In genomic region chr9:57439522-57440295, GRCm38 (mm10) we compare ENCODE assay signal across 8 mouse cellular contexts. TPM values are rescaled to one million over a fixed set of nuclear protein-coding genes. Genes with fewer than 3 reads are reported as not detected.
A peak's percentile ranks its signal among the peaks of the same experiment; 100 is the strongest.
DNase-seq lines count a peak whose midpoint lies in the region; ATAC-seq and TF ChIP-seq lines count a peak whose summit lies in the region.

Gene Ppcdc (minus strand): TSS chr9:57440124.

- peak within 1 kb of the TSS; percentile 69 for H3K4me2 ChIP-seq in embryonic facial prominence, embryonic 14.5 days (ENCODE audit: low read depth, low read length)
- H3K4me2 ChIP-seq in limb, embryonic 13.5 days (replicated peaks) = peak within 1 kb of the TSS; percentile 70
- H3K4me2 ChIP-seq in midbrain, embryonic 16.5 days (ENCODE audit: low read length) = peak within 1 kb of the TSS; percentile 65

- peak; percentile 98 for ATAC-seq in embryonic facial prominence, embryonic 14.5 days (ENCODE audit: low read depth)
- ATAC-seq in limb, embryonic 13.5 days (ENCODE audit: low FRiP score, low read depth) = peak; percentile 99
- ATAC-seq in midbrain, embryonic 16.5 days = peak; percentile 97

- H3K4me1 ChIP-seq in embryonic facial prominence, embryonic 14.5 days (ENCODE audit: control insufficient read depth, insufficient read depth, low read length) = 0 out of 2 replicates have a peak, but pooled peaks cover 5% of the 10 kb centered on the region
- peaks cover 4% of the 10 kb centered on the region for H3K4me1 ChIP-seq in heart, adult 2 months (ENCODE audit: control insufficient read depth, insufficient read depth, low read length)
- peaks cover 12% of the 10 kb centered on the region for H3K4me1 ChIP-seq in limb, embryonic 13.5 days
- H3K4me1 ChIP-seq in midbrain, embryonic 16.5 days (ENCODE audit: control insufficient read depth, insufficient read depth, low read length) = peaks cover 6% of the 10 kb centered on the region

- intact Hi-C loops in heart, adult 2 months (cut with DNase I) = loop anchor here (5.0 kb wide), 2 partner anchors 123 to 292 kb away; partner anchors contain the start of genes Neil1 and Scamp2

- no peaks in the 10 kb centered on the region for H3K36me3 ChIP-seq in embryonic facial prominence, embryonic 14.5 days (ENCODE audit: control insufficient read depth, insufficient read depth, low read length)
- H3K36me3 ChIP-seq in heart, adult 2 months (ENCODE audit: control insufficient read depth, insufficient read depth, low read length) = no peaks in the 10 kb centered on the region
- peaks cover 6% of the 10 kb centered on the region for H3K36me3 ChIP-seq in limb, embryonic 13.5 days
- peaks cover 18% of the 10 kb centered on the region for H3K36me3 ChIP-seq in midbrain, embryonic 16.5 days (ENCODE audit: control insufficient read depth, insufficient read depth, low read length)

- H3K9me3 ChIP-seq in embryonic facial prominence, embryonic 14.5 days (ENCODE audit: control insufficient read depth, low read length) = no peaks in the 10 kb centered on the region
- H3K9me3 ChIP-seq in limb, embryonic 13.5 days = no peaks in the 10 kb centered on the region
- no peaks in the 10 kb centered on the region for H3K9me3 ChIP-seq in midbrain, embryonic 16.5 days (replicated peaks; ENCODE audit: control insufficient read depth, low read length, poor library complexity, severe bottlenecking)

- WGBS in embryonic facial prominence, embryonic 14.5 days = 3% methylated on average over 32 of the region's 32 CpGs
- WGBS in heart, adult 2 months = 2% methylated on average over 32 of the region's 32 CpGs
- WGBS in limb, embryonic 13.5 days = 3% methylated on average over 32 of the region's 32 CpGs
- WGBS in midbrain, embryonic 16.5 days = 2% methylated on average over 32 of the region's 32 CpGs

- no peaks in the 10 kb centered on the region for H3K79me2 ChIP-seq in heart, adult 2 months (replicated peaks; ENCODE audit: control insufficient read depth, insufficient read depth, low read length)

- H3K27ac ChIP-seq in embryonic facial prominence, embryonic 14.5 days (replicated peaks; ENCODE audit: low read depth, low read length) = peak within 1 kb of the TSS; percentile 71
- H3K27ac ChIP-seq in heart, adult 2 months = peak within 1 kb of the TSS; percentile 78
- peak within 1 kb of the TSS; percentile 70; the same call in 1 of the 2 replicates for H3K27ac ChIP-seq in limb, embryonic 13.5 days
- H3K27ac ChIP-seq in midbrain, embryonic 16.5 days (ENCODE audit: low read length) = peak within 1 kb of the TSS; percentile 60

- peak; percentile 98 for DNase-seq in 3T3-L1 (ENCODE audit: low read depth, low spot score)
- peak; percentile 55 to 83 for DNase-seq in adrenal gland, postnatal 4 days (ENCODE audit: low spot score in 2 of 2)
- peak; percentile 99 for DNase-seq in embryonic facial prominence, embryonic 14.5 days (ENCODE audit: low spot score)
- DNase-seq in heart, adult 2 months = peak; percentile 90 to 94
- peak; percentile 94 to 96 for DNase-seq in kidney, adult 8-10 months
- peak; percentile 82 to 93 for DNase-seq in spleen, postnatal 10 days (ENCODE audit: low spot score in 2 of 2)

- no peak for TF ChIP-seq CTCF in heart, adult 2 months (IDR thresholded peaks at IDR 0.05)

- TF ChIP-seq POLR2A in heart, adult 2 months (IDR thresholded peaks at IDR 0.05; ENCODE audit: insufficient read depth, low read depth, low read length) = peak; percentile 94

- H3K27me3 ChIP-seq in embryonic facial prominence, embryonic 14.5 days (replicated peaks; ENCODE audit: control insufficient read depth, insufficient read depth, low read length) = no peaks in the 10 kb centered on the region
- no peaks in the 10 kb centered on the region for H3K27me3 ChIP-seq in heart, adult 2 months (ENCODE audit: control insufficient read depth, insufficient read depth, low read length)
- no peaks in the 10 kb centered on the region for H3K27me3 ChIP-seq in limb, embryonic 13.5 days
- H3K27me3 ChIP-seq in midbrain, embryonic 16.5 days (ENCODE audit: control insufficient read depth, insufficient read depth, low read depth, low read length) = no peaks in the 10 kb centered on the region

- TF ChIP-seq EP300 in heart, adult 2 months (IDR thresholded peaks at IDR 0.05; ENCODE audit: insufficient read depth, low read depth, low read length) = 0 out of 2 replicates have a peak, but pooled peaks have one; percentile 38

- H3K4me3 ChIP-seq in embryonic facial prominence, embryonic 14.5 days (ENCODE audit: low read depth, low read length) = peak within 1 kb of the TSS; percentile 51
- H3K4me3 ChIP-seq in heart, adult 2 months = peak within 1 kb of the TSS; percentile 67
- peak within 1 kb of the TSS; percentile 54 for H3K4me3 ChIP-seq in limb, embryonic 13.5 days
- H3K4me3 ChIP-seq in midbrain, embryonic 16.5 days (ENCODE audit: low read depth, low read length) = peak within 1 kb of the TSS; percentile 42

- H3K9ac ChIP-seq in embryonic facial prominence, embryonic 14.5 days (ENCODE audit: low read depth, low read length) = peak within 1 kb of the TSS; percentile 74
- peak within 1 kb of the TSS; percentile 73 for H3K9ac ChIP-seq in heart, adult 2 months (ENCODE audit: low read depth, low read length)
- H3K9ac ChIP-seq in limb, embryonic 13.5 days = peak within 1 kb of the TSS; percentile 77
- H3K9ac ChIP-seq in midbrain, embryonic 16.5 days (ENCODE audit: low read depth, low read length) = peak within 1 kb of the TSS; percentile 70

RNA-seq across cellular contexts. Expression of gene Ppcdc, which starts in this region (rescaled TPM):
- total RNA-seq in adrenal gland, postnatal 4 days (2021) = 10 to 100 TPM; 22.4 to 25.1 TPM
- polyA plus RNA-seq in embryonic facial prominence, embryonic 14.5 days (2014; fragmentation: Nextera tagmentation; extraction: Ambion mirVana) = 20.2 and 25.2 TPM in 2 replicates
- total RNA-seq in heart, adult 2 months (2021) = 1 to 10 TPM; 7.3 to 7.6 TPM
- 16.9 and 22.9 TPM in 2 replicates for polyA plus RNA-seq in heart, adult 2 months (2012; rRNA removed)
- polyA plus RNA-seq in limb, embryonic 13.5 days (2015; fragmentation: Nextera tagmentation; extraction: Ambion mirVana) = 26.8 and 30.0 TPM in 2 replicates
- 24.0 and 25.5 TPM in 2 replicates for polyA plus RNA-seq in midbrain, embryonic 16.5 days (2015; fragmentation: Nextera tagmentation; extraction: Ambion mirVana)

Comparison
In these comparisons a context has a peak if more than half of its experiments do, and no peak if none do; other contexts are left out.
1. Peak in every context shown above with its lines: DNase-seq, ATAC-seq, H3K4me3 ChIP-seq and H3K27ac ChIP-seq.